Mouse (Mus musculus): ENCODE measurements around the gene Hist1h2ag. TPM values are rescaled to one million over a fixed set of nuclear protein-coding genes. Genes with fewer than 3 reads are reported as not detected.
"Not testable (repeated sequence)": the region's sequence is repeated elsewhere in the genome, so short reads cannot be mapped to it uniquely, and the experiment has no call there.

The Hist1h2ag gene
- polyA plus RNA-seq, 1 experiment from 2014 or later: 82.2 TPM

DNA sequence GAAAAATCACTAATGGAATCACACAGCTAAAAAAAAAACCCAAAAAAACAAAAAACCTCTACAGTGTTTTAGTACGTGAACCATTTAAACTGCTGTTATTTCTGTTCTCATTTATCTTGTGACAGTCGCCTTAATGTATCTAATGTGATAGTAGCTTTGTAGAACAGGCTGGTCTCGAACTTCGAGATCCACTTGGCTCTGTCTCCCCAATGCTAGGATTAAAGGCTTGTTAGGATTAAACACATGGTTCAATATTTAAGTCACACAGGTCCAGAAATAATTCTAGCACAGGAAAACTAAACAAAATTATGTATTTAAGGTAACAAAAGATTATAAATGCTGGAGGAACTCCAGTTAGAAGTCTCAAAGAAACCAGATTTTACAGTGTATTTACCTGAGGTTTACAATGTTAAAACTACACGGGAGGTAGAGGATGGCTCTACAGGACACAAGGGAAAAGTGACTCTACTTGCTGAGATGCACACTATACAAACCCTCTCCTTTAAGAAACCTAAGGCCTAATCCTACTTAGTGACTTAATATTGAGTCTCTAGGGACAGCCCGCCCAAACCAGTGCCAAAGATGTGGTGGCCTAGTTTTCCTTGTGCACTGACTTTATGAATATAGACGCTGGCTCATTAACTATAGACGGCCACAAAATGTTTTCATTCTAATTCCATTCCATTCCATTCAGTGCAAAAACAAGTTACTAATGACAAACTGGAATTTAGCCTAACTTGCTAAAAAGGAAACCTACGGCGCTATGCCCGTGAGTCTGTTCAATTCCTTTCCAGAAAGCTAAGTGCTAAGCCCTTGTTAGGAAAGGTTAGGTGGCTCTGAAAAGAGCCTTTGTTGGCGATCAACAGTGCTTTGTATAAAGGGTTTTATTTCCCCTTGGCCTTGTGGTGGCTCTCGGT is 835 bp downstream of the Hist1h2ag start:
- Histone ChIP-seq H3K4me3 (ENCODE audit: low read depth, low read length) (peak overlapping the region; percentile 46), H3K36me3 (ENCODE audit: insufficient read depth) (no peaks in the 10 kb centered on the region), H3K27ac (ENCODE audit: low read depth) (peak overlapping the region; percentile 98), H3K9me3 (ENCODE audit: low read depth, low read length) (no peaks in the 10 kb centered on the region), H3K27me3 (ENCODE audit: insufficient read depth, low read length) (no peaks in the 10 kb centered on the region), H3K4me1 (ENCODE audit: insufficient read depth) (peaks cover 7% of the 10 kb centered on the region), H3K9ac (peak overlapping the region; percentile 63), H3K4me2 (peak overlapping the region; percentile 80)
- 2% methylated on average over 13 of the region's 13 CpGs for WGBS
- DNase-seq: peak; percentile 67
- TF ChIP-seq CTCF (IDR thresholded peaks at IDR 0.05; ENCODE audit: low read depth): no peak
- no peak for ATAC-seq (ENCODE audit: insufficient read depth)

DNA sequence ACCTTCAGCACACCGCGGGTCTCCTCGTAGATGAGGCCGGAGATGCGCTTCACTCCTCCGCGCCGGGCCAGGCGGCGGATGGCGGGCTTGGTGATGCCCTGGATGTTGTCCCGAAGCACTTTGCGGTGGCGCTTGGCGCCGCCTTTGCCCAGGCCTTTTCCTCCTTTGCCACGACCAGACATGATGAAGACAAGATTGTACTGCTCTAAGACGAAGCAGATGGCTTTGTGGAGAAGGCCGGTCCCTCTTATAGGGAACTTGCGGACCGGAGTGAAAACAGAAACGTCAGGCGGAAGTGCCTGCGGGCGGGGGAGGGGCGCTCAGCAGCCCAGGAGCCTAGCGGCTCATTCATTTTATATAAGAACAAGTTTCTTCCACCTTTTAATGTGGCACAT is 1.6 kb downstream of the Hist1h2ag start, which contains the start of gene Hist1h4i:
Gene Hist1h4i (minus strand): TSS at position 221 of the 395 bp plus-strand sequence.
- H3K27me3 ChIP-seq (ENCODE audit: insufficient read depth, low read length); H3K4me1 ChIP-seq (ENCODE audit: insufficient read depth); H3K9me3 ChIP-seq (ENCODE audit: low read depth, low read length); H3K36me3 ChIP-seq (ENCODE audit: insufficient read depth): not testable (repeated sequence)
- Histone ChIP-seq H3K9ac (peak within 1 kb of the TSS; percentile 81), H3K4me3 (ENCODE audit: low read depth, low read length) (peak within 1 kb of the TSS; percentile 46), H3K4me2 (peak within 1 kb of the TSS; percentile 80), H3K27ac (ENCODE audit: low read depth) (peak within 1 kb of the TSS; percentile 98)
- 0% methylated on average over 23 of the region's 27 CpGs for WGBS
- DNase-seq: peak; percentile 98
- ATAC-seq (ENCODE audit: insufficient read depth): peak; percentile 64

DNA sequence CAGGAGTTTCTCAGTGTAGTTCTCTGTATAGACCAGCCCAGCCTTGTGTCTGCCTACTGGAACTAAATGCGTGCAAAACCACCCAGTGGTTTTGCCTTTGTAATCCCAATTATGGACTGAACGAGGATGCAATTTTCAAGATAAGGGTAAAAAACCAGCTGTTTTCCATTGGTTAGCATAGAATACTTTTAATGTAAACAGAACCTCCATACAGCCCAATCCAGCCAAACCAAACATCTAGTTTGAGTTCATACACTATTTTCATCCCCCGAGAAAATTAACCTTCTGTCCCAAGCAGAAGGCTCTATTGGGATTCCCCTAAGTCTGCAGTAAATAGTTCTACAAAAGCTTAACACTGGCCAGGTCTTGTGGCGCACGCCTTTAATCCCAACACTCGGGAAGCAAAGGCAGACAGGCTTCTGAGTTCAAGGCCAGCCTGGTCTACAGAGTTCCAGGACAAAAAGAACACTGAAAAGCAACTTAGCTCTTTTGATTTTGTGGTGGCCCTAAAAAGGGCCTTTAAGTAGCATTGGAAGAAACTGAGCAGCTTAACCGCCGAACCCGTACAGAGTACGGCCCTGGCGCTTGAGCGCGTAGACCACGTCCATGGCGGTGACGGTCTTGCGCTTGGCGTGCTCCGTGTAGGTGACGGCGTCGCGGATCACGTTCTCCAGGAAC is 2.1 kb downstream of the Hist1h2ag start:
- peak; percentile 72 for DNase-seq
- ATAC-seq (ENCODE audit: insufficient read depth): peak; percentile 32

GRCm38 (mm10) chr13:22039951-22040463 is 2.7 kb downstream of the Hist1h2ag start:
- ATAC-seq (ENCODE audit: insufficient read depth): no peak
- Histone ChIP-seq H3K4me2 (peak overlapping the region; percentile 80), H3K27ac (ENCODE audit: low read depth) (peak overlapping the region; percentile 98), H3K27me3 (ENCODE audit: insufficient read depth, low read length) (no peaks in the 10 kb centered on the region), H3K9me3 (ENCODE audit: low read depth, low read length) (no peaks in the 10 kb centered on the region), H3K36me3 (ENCODE audit: insufficient read depth) (no peaks in the 10 kb centered on the region), H3K9ac (peak overlapping the region; percentile 81), H3K4me3 (ENCODE audit: low read depth, low read length) (peak overlapping the region; percentile 46), H3K4me1 (ENCODE audit: insufficient read depth) (peaks cover 10% of the 10 kb centered on the region)
- no peak for TF ChIP-seq CTCF (IDR thresholded peaks at IDR 0.05; ENCODE audit: low read depth)
- DNase-seq: no peak
- WGBS: 6% methylated on average over 2 of the region's 2 CpGs

More for the DNA sequence above, 2.1 kb downstream of the Hist1h2ag start:
- Histone ChIP-seq H3K27me3 (ENCODE audit: insufficient read depth, low read length) (no peaks in the 10 kb centered on the region), H3K9me3 (ENCODE audit: low read depth, low read length) (no peaks in the 10 kb centered on the region), H3K4me2 (peak overlapping the region; percentile 80), H3K36me3 (ENCODE audit: insufficient read depth) (no peaks in the 10 kb centered on the region), H3K4me1 (ENCODE audit: insufficient read depth) (peaks cover 10% of the 10 kb centered on the region), H3K27ac (ENCODE audit: low read depth) (peak overlapping the region; percentile 98), H3K4me3 (ENCODE audit: low read depth, low read length) (peak overlapping the region; percentile 46), H3K9ac (peak overlapping the region; percentile 81)
- under 1% methylated on average over 22 of the region's 24 CpGs for WGBS
- no peak for TF ChIP-seq CTCF (IDR thresholded peaks at IDR 0.05; ENCODE audit: low read depth)

GRCm38 (mm10) chr13:22039364-22039763 is 3.4 kb downstream of the Hist1h2ag start:
- H3K9me3 ChIP-seq (ENCODE audit: low read depth, low read length): no peaks in the 10 kb centered on the region
- DNase-seq (no peak), ATAC-seq (ENCODE audit: insufficient read depth) (no peak)
- peak overlapping the region; percentile 80 for H3K4me2 ChIP-seq
- H3K4me3 ChIP-seq (ENCODE audit: low read depth, low read length): peak overlapping the region; percentile 46; the same call in 1 of the 2 replicates
- peaks cover 6% of the 10 kb centered on the region; the same call in 1 of the 2 replicates for H3K4me1 ChIP-seq (ENCODE audit: insufficient read depth)
- no peak overlapping the region for H3K9ac ChIP-seq
- no peak for TF ChIP-seq CTCF (IDR thresholded peaks at IDR 0.05; ENCODE audit: low read depth)
- H3K27me3 ChIP-seq (ENCODE audit: insufficient read depth, low read length): no peaks in the 10 kb centered on the region
- H3K36me3 ChIP-seq (ENCODE audit: insufficient read depth): no peaks in the 10 kb centered on the region
- peak overlapping the region; percentile 98 for H3K27ac ChIP-seq (ENCODE audit: low read depth)
- WGBS: 59% methylated on average over 5 of the region's 5 CpGs

DNA sequence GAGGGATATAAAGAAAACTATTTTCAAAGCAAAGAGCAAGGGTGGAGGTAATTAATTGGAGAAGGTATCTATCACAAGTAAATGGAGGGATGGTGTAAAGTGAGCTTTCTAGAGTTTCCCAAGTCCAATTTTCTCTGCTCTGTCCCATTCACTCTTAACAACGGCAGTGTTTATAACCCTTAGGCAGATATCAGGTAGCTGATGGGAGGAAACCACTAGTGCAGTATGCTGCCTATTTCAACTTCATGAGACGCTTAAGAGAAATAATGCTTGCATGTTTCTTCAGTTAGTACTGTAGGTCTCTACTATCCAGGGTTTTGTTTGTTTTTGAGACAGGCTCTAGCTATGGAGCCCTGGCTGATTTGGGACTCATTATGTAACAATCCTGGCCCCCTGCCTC is 5.3 kb downstream of the Hist1h2ag start:
- no peak for ATAC-seq (ENCODE audit: insufficient read depth)
- no peak for DNase-seq
- Histone ChIP-seq H3K4me2 (peak overlapping the region; percentile 77; the same call in 1 of the 2 replicates), H3K9ac (no peak overlapping the region), H3K27me3 (ENCODE audit: insufficient read depth, low read length) (no peaks in the 10 kb centered on the region), H3K4me1 (ENCODE audit: insufficient read depth) (peaks cover 6% of the 10 kb centered on the region; the same call in 1 of the 2 replicates), H3K9me3 (ENCODE audit: low read depth, low read length) (no peaks in the 10 kb centered on the region), H3K27ac (ENCODE audit: low read depth) (peak overlapping the region; percentile 69), H3K36me3 (ENCODE audit: insufficient read depth) (no peaks in the 10 kb centered on the region), H3K4me3 (ENCODE audit: low read depth, low read length) (no peak overlapping the region)
- TF ChIP-seq CTCF (IDR thresholded peaks at IDR 0.05; ENCODE audit: low read depth): no peak
- 50% methylated on average over 2 of the region's 2 CpGs for WGBS

All from lung, embryonic 14.5 days (tissue).